Mouse (Mus musculus) heart, adult 2 months (tissue): ENCODE measurements around the gene Rnf150.

Experiments used
- CTCF ChIP-seq: fragments of 200-600 bp; IDR thresholded peaks from 2 replicates; pipeline ENCODE4 v1.8.1; 2022; ENCODE audit warnings: antibody characterized with exemption, mild to moderate bottlenecking, moderate library complexity
- POLR2A ChIP-seq: fragments of 200-500 bp; IDR thresholded peaks from 2 replicates; pipeline ENCODE4 v1.6.1; 2011; ENCODE audit warnings: mild to moderate bottlenecking, low read depth, low read length, control low read depth; ENCODE audit not compliant: insufficient read depth

- TF ChIP-seq CTCF = no peak
- no peak for TF ChIP-seq POLR2A
These were observed 120.1 kb downstream of the Rnf150 start for GRCm38 (mm10) chr8:82983301-82983700.
